Comparison of ENCODE assay signal across 10 mouse cellular contexts in the genomic region with DNA sequence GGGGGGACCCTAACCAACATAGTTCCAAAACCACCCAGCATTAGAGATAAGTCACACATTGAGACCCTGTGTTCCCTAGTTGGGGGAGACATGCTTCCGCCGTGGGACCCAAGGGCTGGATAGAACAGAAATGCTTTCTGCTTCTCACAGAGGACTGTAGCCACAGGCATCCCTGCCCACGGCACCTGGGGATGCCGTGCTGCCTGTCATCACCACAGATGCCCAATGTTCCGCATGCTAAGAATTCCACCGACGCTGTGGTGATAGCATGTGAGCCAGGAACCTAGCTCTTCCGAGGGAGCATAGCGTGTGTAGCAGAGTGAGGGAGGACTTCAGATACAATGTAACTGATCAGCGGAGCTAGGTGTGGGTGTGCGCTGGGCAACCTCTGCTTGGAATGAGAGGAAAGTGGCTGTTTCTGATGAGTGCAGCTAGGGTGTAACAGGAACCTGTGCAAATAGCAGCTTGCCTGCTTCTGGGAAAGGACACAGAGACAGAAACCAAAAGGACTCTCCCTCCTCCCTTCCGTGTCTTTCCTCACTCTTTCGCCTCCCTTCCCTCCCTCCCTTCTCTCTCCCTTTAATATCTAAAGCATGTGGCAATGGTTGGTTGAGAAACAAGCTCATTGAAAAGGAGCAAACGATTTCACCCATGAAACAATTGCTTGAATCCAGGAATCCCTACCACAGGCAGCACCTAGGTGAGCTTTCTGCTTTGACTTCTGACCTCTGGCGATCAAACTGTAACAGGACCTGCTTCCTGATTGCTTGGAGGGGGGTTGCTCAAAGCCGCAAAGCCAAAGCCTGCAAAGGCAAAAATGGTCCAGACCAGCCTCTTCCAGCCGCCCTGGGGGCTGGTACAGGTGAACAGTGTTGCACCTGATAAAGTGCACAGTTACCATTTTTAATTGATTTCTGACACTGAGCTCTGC.
DNase-seq lines count a peak whose midpoint lies in the region; ATAC-seq and TF ChIP-seq lines count a peak whose summit lies in the region.
"Had no signal": no experiment of that assay in that cellular context is flagged by ENCODE, and none has a peak within 500 bp of the region (broad histone marks: within the 10 kb centered on the region; RNA-seq: fewer than 3 reads in every experiment).

No protein-coding gene starts in this region.

- H3K4me3 ChIP-seq in gastrocnemius, adult 2 months = no peak overlapping the region
- H3K4me3 ChIP-seq in E14TG2a.4 (replicated peaks; ENCODE audit: low read length) = peak overlapping the region; percentile 61
- H3K4me3 ChIP-seq in embryonic facial prominence, embryonic 13.5 days = no peak overlapping the region
- no peak overlapping the region for H3K4me3 ChIP-seq in hindbrain, embryonic 15.5 days
- H3K4me3 ChIP-seq: stomach, embryonic 15.5 days had no signal

- no peak for TF ChIP-seq CTCF in gastrocnemius, adult 2 months (IDR thresholded peaks at IDR 0.05)
- no peak for TF ChIP-seq CTCF in E14TG2a.4 (conservative IDR thresholded peaks at IDR 0.05; ENCODE audit: low read length)

- no peak for ATAC-seq in embryonic facial prominence, embryonic 13.5 days (ENCODE audit: insufficient number of reproducible peaks, insufficient read depth, low FRiP score, low TSS enrichment, low read depth)
- peak; percentile 39; the same call in 1 of the 2 replicates for ATAC-seq in hindbrain, embryonic 15.5 days (ENCODE audit: low FRiP score, low read depth)
- no peak for ATAC-seq in activated CD4-positive, CD25-positive, alpha-beta regulatory T cell, adult 4 months

- H3K4me2 ChIP-seq in embryonic facial prominence, embryonic 13.5 days = peak overlapping the region; percentile 21
- no peak overlapping the region for H3K4me2 ChIP-seq in hindbrain, embryonic 15.5 days
- H3K4me2 ChIP-seq: stomach, embryonic 15.5 days had no signal

- no peaks in the 10 kb centered on the region for H3K9me3 ChIP-seq in E14TG2a.4 (ENCODE audit: low read length)
- H3K9me3 ChIP-seq in embryonic facial prominence, embryonic 13.5 days = no peaks in the 10 kb centered on the region
- no peaks in the 10 kb centered on the region for H3K9me3 ChIP-seq in hindbrain, embryonic 15.5 days
- H3K9me3 ChIP-seq: stomach, embryonic 15.5 days had no signal

- 24% methylated on average over 17 of the region's 17 CpGs for WGBS in embryonic facial prominence, embryonic 13.5 days
- WGBS in hindbrain, embryonic 15.5 days = 34% methylated on average over 17 of the region's 17 CpGs

- H3K27me3 ChIP-seq in E14TG2a.4 (ENCODE audit: insufficient read depth, low read length) = peaks cover 48% of the 10 kb centered on the region
- H3K27me3 ChIP-seq in embryonic facial prominence, embryonic 13.5 days = peaks cover 25% of the 10 kb centered on the region
- H3K27me3 ChIP-seq in hindbrain, embryonic 15.5 days = 0 out of 2 replicates have a peak, but pooled peaks cover 2% of the 10 kb centered on the region
- H3K27me3 ChIP-seq: stomach, embryonic 15.5 days had no signal

- intact Hi-C loops in gastrocnemius, adult 2 months (cut with DNase I) = no loop called here

- H3K36me3 ChIP-seq in E14TG2a.4 (ENCODE audit: insufficient read depth, low read length) = no peaks in the 10 kb centered on the region
- no peaks in the 10 kb centered on the region for H3K36me3 ChIP-seq in embryonic facial prominence, embryonic 13.5 days
- H3K36me3 ChIP-seq in hindbrain, embryonic 15.5 days = no peaks in the 10 kb centered on the region
- H3K36me3 ChIP-seq: stomach, embryonic 15.5 days had no signal

- no peak overlapping the region for H3K9ac ChIP-seq in embryonic facial prominence, embryonic 13.5 days
- no peak overlapping the region for H3K9ac ChIP-seq in hindbrain, embryonic 15.5 days
- H3K9ac ChIP-seq: stomach, embryonic 15.5 days had no signal

- DNase-seq in gastrocnemius, adult 2 months = no peak
- no peak for DNase-seq in gastrocnemius, postnatal 10 days
- no peak for DNase-seq in cerebellum, adult 11-12 months
- DNase-seq in ovary, adult 18-20 months (ENCODE audit: low spot score) = no peak
- DNase-seq: kidney, postnatal 10 days had no signal

- H3K4me1 ChIP-seq in E14TG2a.4 (replicated peaks; ENCODE audit: low read depth, low read length) = peaks cover 42% of the 10 kb centered on the region
- peaks cover 15% of the 10 kb centered on the region for H3K4me1 ChIP-seq in embryonic facial prominence, embryonic 13.5 days
- H3K4me1 ChIP-seq in hindbrain, embryonic 15.5 days (replicated peaks) = peaks cover 17% of the 10 kb centered on the region

- H3K27ac ChIP-seq in gastrocnemius, adult 2 months = peak overlapping the region; percentile 24
- H3K27ac ChIP-seq in embryonic facial prominence, embryonic 13.5 days = no peak overlapping the region
- peak overlapping the region; percentile 47 for H3K27ac ChIP-seq in hindbrain, embryonic 15.5 days (replicated peaks)
- H3K27ac ChIP-seq: stomach, embryonic 15.5 days had no signal
